Mouse (Mus musculus) midbrain, postnatal 0 days (tissue): ENCODE results near the gene Fchsd2. TPM values are rescaled to one million over a fixed set of nuclear protein-coding genes. Genes with fewer than 3 reads are reported as not detected.
A peak's percentile ranks its signal among the peaks of the same experiment; 100 is the strongest.

ENCODE experiments used
- ATAC-seq: fragments of 200-750 bp; cut with Nextera tagmentation; 2 replicates; pipeline ENCODE4 v1.8.0; 2017; ENCODE audit warnings: moderate number of reproducible peaks, mild to moderate bottlenecking, moderate TSS enrichment, moderate library complexity; ENCODE audit not compliant: low FRiP score
- DNase-seq: peaks from one replicate; pipeline ENCODE4 v3.0.0-alpha.2; 2015; ENCODE audit warnings: low spot score
- H3K27ac ChIP-seq: fragments of 300-500 bp; sonication (generic); 2 replicates; pipeline ENCODE4 v1.5.1; 2014; ENCODE audit warnings: low read depth, mild to moderate bottlenecking, low read length, mixed read lengths
- H3K27me3 ChIP-seq: fragments of 300-500 bp; sonication (generic); 2 replicates; pipeline ENCODE4 v1.6.1; 2014; ENCODE audit warnings: low read length, control low read depth, mixed read lengths; ENCODE audit not compliant: insufficient read depth
- H3K36me3 ChIP-seq: fragments of 300-500 bp; sonication (generic); 2 replicates; pipeline ENCODE4 v1.6.1; 2014; ENCODE audit warnings: low read length, control low read depth, mixed read lengths; ENCODE audit not compliant: insufficient read depth
- H3K4me1 ChIP-seq: fragments of 300-500 bp; sonication (generic); 2 replicates; pipeline ENCODE4 v1.6.1; 2014; ENCODE audit warnings: mild to moderate bottlenecking, control low read depth, antibody characterized with exemption, low read length, mixed read lengths; ENCODE audit not compliant: insufficient read depth
- H3K4me2 ChIP-seq: fragments of 300-500 bp; sonication (generic); 2 replicates; pipeline ENCODE4 v1.6.1; 2014; ENCODE audit warnings: low read depth, mild to moderate bottlenecking, low read length, mixed read lengths; ENCODE audit not compliant: poor library complexity, severe bottlenecking
- H3K4me3 ChIP-seq: fragments of 300-500 bp; sonication (generic); 2 replicates; pipeline ENCODE4 v1.5.1; 2014; ENCODE audit warnings: low read depth, mild to moderate bottlenecking, low read length, moderate library complexity
- H3K9ac ChIP-seq: fragments of 300-500 bp; sonication (generic); replicated peaks from 2 replicates; pipeline ENCODE4 v1.6.1; 2014; ENCODE audit warnings: mild to moderate bottlenecking, low read length, moderate library complexity, mixed read lengths; ENCODE audit not compliant: poor library complexity, severe bottlenecking
- H3K9me3 ChIP-seq: fragments of 300-500 bp; sonication (generic); 2 replicates; pipeline ENCODE4 v1.6.1; 2016; ENCODE audit warnings: low read length, control low read depth
- CTCF ChIP-seq: IDR thresholded peaks from 2 replicates; pipeline ENCODE4 v1.5.1; 2016; ENCODE audit warnings: antibody characterized with exemption, mild to moderate bottlenecking
- WGBS: fragments of 180-500 bp; shearing (Covaris S2); extraction: QIAGEN DNeasy Blood & Tissue Kit; methylation state at CpG from one replicate; pipeline ENCODE4 v1.1.7; 2014; 5-methylcytosine and 5-hydroxymethylcytosine counted together
- polyA plus RNA-seq: library from polyadenylated mRNA; unstranded; fragments of >200 nt; fragmentation: Nextera tagmentation; extraction: Ambion mirVana; gene quantifications from 2 replicates; pipeline ENCODE4 v1.2.1, GENCODE M21; 2015
- total RNA-seq: library from RNA; depleted of rRNA; stranded (reverse); fragments of >200 nt; gene quantifications from 2 replicates; pipeline ENCODE4 v1.2.3, GENCODE M21; 2014

Gene Fchsd2
- total and polyA plus RNA-seq, 2 experiments from 2014 or later = 39.2 to 55.7 TPM

- Histone ChIP-seq H3K27me3 (peaks cover 7% of the 10 kb centered on the region), H3K9me3 (no peaks in the 10 kb centered on the region), H3K36me3 (no peaks in the 10 kb centered on the region), H3K4me1 (no peaks in the 10 kb centered on the region), H3K9ac (no peak overlapping the region), H3K4me2 (no peak overlapping the region), H3K27ac (no peak overlapping the region), H3K4me3 (no peak overlapping the region)
- ATAC-seq (no peak), DNase-seq (no peak)
- TF ChIP-seq CTCF = no peak
- WGBS = 91% methylated on average over 1 of the region's 1 CpGs
Measured at GRCm38 (mm10) chr7:101319796-101320195, 227.1 kb downstream of the Fchsd2 start.

DNA sequence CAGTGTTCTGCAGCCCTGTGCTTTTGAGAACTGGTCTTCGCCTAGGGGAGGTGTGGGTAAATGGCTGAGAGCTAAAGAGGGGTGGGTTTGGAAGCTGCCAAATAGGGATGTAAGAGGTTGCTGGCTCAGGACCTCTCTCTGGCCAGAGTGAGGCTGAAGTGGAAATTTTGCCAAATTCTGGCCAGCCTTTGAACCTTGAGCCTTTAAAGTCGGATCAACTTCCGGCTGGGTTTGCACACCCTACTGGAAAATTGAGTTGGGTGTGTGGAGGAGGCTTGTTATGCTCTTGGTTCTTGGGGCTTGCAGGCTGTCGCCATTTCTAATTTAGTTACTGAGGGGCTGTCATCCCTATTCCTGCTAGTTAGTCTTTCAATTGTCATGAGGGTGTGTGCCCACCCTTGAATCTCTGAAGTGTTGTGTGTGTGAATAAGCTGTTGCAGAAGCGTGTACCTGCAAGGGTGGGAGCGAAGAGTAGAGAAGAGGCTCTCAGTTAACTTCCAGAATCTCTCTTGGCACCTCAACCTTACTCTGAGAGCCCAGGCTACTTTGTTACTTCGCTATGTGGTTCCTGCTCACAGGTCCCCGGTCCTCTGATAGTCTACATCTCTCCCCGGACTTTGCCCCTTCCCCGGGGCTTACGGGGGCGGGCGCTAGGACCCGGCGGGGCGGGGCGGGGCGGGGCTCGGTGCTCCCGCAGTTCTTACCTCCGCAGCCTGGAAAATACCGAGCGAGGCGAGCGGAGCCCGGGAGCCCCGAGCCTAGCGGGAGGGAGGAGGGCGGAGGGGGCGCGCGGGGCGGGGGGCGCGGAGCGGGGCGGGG is 227.9 kb downstream of the Fchsd2 start:
- H3K4me2 ChIP-seq = peak overlapping the region; percentile 86
- H3K27ac ChIP-seq = no peak overlapping the region
- H3K9ac ChIP-seq = peak overlapping the region; percentile 68
- no peaks in the 10 kb centered on the region for H3K4me1 ChIP-seq
- TF ChIP-seq CTCF = no peak
- ATAC-seq = peak; percentile 65
- peak; percentile 52 for DNase-seq
- no peaks in the 10 kb centered on the region for H3K9me3 ChIP-seq
- H3K27me3 ChIP-seq = peaks cover 7% of the 10 kb centered on the region
- H3K4me3 ChIP-seq = peak overlapping the region; percentile 82
- 7% methylated on average over 22 of the region's 37 CpGs for WGBS
- H3K36me3 ChIP-seq = no peaks in the 10 kb centered on the region

DNA sequence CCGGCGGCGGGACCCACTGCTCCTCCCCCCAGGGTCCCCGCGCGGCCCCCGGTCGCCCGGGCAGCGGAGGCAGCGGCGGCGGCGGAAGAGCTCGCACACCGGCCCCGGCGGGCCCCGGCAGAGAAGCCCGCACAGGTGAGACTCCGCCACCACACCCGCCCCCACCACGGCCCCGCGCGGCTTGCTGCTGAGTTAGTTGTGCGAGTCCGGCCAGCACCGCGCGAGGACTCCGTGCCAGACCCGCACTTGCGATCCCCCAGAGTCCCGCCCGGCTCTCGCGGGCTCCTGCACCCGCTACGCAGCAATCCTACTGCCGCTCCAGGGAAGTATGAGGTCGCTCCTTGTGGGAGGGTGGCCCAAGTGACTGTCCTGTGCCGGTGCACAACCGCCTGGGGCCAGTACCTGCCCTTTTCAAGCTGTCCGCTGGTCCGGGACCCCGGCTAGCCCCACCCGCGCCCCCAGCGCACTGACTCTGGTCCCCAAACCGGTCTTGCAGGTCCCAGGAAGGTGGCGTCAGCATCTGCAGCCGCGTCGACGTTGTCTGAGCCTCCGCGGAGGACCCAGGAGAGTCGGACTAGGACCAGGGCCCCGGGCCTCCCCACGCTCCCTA is 228.7 kb downstream of the Fchsd2 start:
- 2% methylated on average over 50 of the region's 61 CpGs for WGBS
- no peak overlapping the region for H3K27ac ChIP-seq
- peak overlapping the region; percentile 82 for H3K4me3 ChIP-seq
- TF ChIP-seq CTCF = no peak
- H3K36me3 ChIP-seq = no peaks in the 10 kb centered on the region
- H3K9ac ChIP-seq = peak overlapping the region; percentile 68
- peak; percentile 50 for ATAC-seq
- H3K4me1 ChIP-seq = no peaks in the 10 kb centered on the region
- H3K27me3 ChIP-seq = peaks cover 7% of the 10 kb centered on the region
- DNase-seq = no peak
- H3K9me3 ChIP-seq = no peaks in the 10 kb centered on the region
- peak overlapping the region; percentile 86 for H3K4me2 ChIP-seq

- ATAC-seq = no peak
- peaks cover 7% of the 10 kb centered on the region for H3K27me3 ChIP-seq
- no peak overlapping the region for H3K9ac ChIP-seq
- no peak overlapping the region for H3K4me2 ChIP-seq
- no peak for DNase-seq
- TF ChIP-seq CTCF = peak; percentile 17; the same call in 1 of the 2 replicates
- H3K4me1 ChIP-seq = no peaks in the 10 kb centered on the region
- H3K36me3 ChIP-seq = no peaks in the 10 kb centered on the region
- no peak overlapping the region for H3K27ac ChIP-seq
- WGBS = 73% methylated on average over 4 of the region's 4 CpGs
- H3K9me3 ChIP-seq = no peaks in the 10 kb centered on the region
- H3K4me3 ChIP-seq = no peak overlapping the region
Measured at GRCm38 (mm10) chr7:101323141-101323594, 230.5 kb downstream of the Fchsd2 start.

- ATAC-seq (no peak), DNase-seq (peak; percentile 47)
- WGBS = 62% methylated on average over 6 of the region's 6 CpGs
- TF ChIP-seq CTCF = no peak
- H3K4me3 ChIP-seq = no peak overlapping the region
- 0 out of 2 replicates have a peak, but pooled peaks cover 2% of the 10 kb centered on the region for H3K4me1 ChIP-seq
- H3K36me3 ChIP-seq = no peaks in the 10 kb centered on the region
- H3K27ac ChIP-seq = no peak overlapping the region
- H3K4me2 ChIP-seq = no peak overlapping the region
- H3K9ac ChIP-seq = no peak overlapping the region
- H3K27me3 ChIP-seq = no peaks in the 10 kb centered on the region
- H3K9me3 ChIP-seq = no peaks in the 10 kb centered on the region
Measured at GRCm38 (mm10) chr7:101324142-101324962, 231.7 kb downstream of the Fchsd2 start.
